Mouse (Mus musculus) megakaryocyte progenitor cell, adult 5-6 weeks (primary cell): ENCODE data around the gene Prss30. TPM values are rescaled to one million over a fixed set of nuclear protein-coding genes. Genes with fewer than 3 reads are reported as not detected.
"Not testable (repeated sequence)": the region's sequence is repeated elsewhere in the genome, so short reads cannot be mapped to it uniquely, and the experiment has no call there.

Experiments used
- ATAC-seq: replicated peaks from 2 replicates; pipeline ENCODE4 v1.8.0; 2016; ENCODE audit warnings: mild to moderate bottlenecking, moderate TSS enrichment, inconsistent platforms; ENCODE audit not compliant: poor library complexity
- total RNA-seq, 2 experiments: library from RNA; stranded (forward) in 1 of 2; stranded (reverse) in 1 of 2; fragments of 157-497, 149-512 nt in 1 of 2; fragments of 200-1000 nt in 1 of 2; gene quantifications; 2 replicates each; pipeline versions ENCODE4 v1.2.3 to v1.2.4; 2015 to 2017

Gene Prss30
- total RNA-seq, 2 experiments from 2014 or later: 0.27 TPM; not detected in 1

GRCm38 (mm10) chr17:23989802-23990201 is 9.4 kb upstream of the Prss30 start:
- ATAC-seq: no peak

- ATAC-seq: no peak
Observed at GRCm38 (mm10) chr17:23984989-23985388, 4.6 kb upstream of the Prss30 start.

GRCm38 (mm10) chr17:23982912-23983311 is 2.5 kb upstream of the Prss30 start:
- ATAC-seq: 0 out of 2 replicates have a peak, but pooled peaks have one; percentile 16

GRCm38 (mm10) chr17:23979471-23979870 is 895 bp downstream of the Prss30 start:
- ATAC-seq: peak; percentile 23; the same call in 1 of the 2 replicates

GRCm38 (mm10) chr17:23976665-23977064 is 3.7 kb downstream of the Prss30 start:
- ATAC-seq: no peak

- ATAC-seq: no peak
Observed at GRCm38 (mm10) chr17:23971315-23971714, 9.1 kb downstream of the Prss30 start.

GRCm38 (mm10) chr17:23969231-23969630 is 11.1 kb downstream of the Prss30 start:
- peak; percentile 86 for ATAC-seq

GRCm38 (mm10) chr17:23968780-23969179 is 11.6 kb downstream of the Prss30 start:
- ATAC-seq: no peak

GRCm38 (mm10) chr17:23966658-23967401 is 13.5 kb downstream of the Prss30 start:
- peak; percentile 79 for ATAC-seq

GRCm38 (mm10) chr17:23965805-23966425 is 14.5 kb downstream of the Prss30 start:
- ATAC-seq: no peak

- ATAC-seq: no peak
Observed at GRCm38 (mm10) chr17:23961573-23962122, 18.7 kb downstream of the Prss30 start.

GRCm38 (mm10) chr17:23960084-23960738 is 20.2 kb downstream of the Prss30 start:
- ATAC-seq: peak; percentile 99

- ATAC-seq: no peak
Observed at GRCm38 (mm10) chr17:23955174-23955573, 25.2 kb downstream of the Prss30 start, which contains the start of gene Sbpl. TSS of gene Sbpl (minus strand) at chr17:23955274.

- ATAC-seq: not testable (repeated sequence)
Observed at GRCm38 (mm10) chr17:23950828-23951227, 29.5 kb downstream of the Prss30 start.

- ATAC-seq: no peak
Observed at GRCm38 (mm10) chr17:23949068-23949467, 31.3 kb downstream of the Prss30 start.

- ATAC-seq: not testable (repeated sequence)
Observed at GRCm38 (mm10) chr17:23947486-23947885, 32.9 kb downstream of the Prss30 start.

- no peak for ATAC-seq
Observed at GRCm38 (mm10) chr17:23941372-23941771, 39.0 kb downstream of the Prss30 start, which contains the start of gene Sbp. TSS of gene Sbp (plus strand) at chr17:23941672.

GRCm38 (mm10) chr17:23931157-23931556 is 49.2 kb downstream of the Prss30 start:
- 0 out of 2 replicates have a peak, but pooled peaks have one; percentile 4 for ATAC-seq

- peak; percentile 59 for ATAC-seq
Observed at GRCm38 (mm10) chr17:23925090-23925493, 55.3 kb downstream of the Prss30 start.

GRCm38 (mm10) chr17:23924531-23925007 is 55.8 kb downstream of the Prss30 start:
- ATAC-seq: peak; percentile 96
